Mouse (Mus musculus) heart, postnatal 0 days (tissue): Measurements from ENCODE around the gene Ttc16. TPM values are rescaled to one million over a fixed set of nuclear protein-coding genes. Genes with fewer than 3 reads are reported as not detected.

Experiments
- ATAC-seq: fragments of 200-750 bp; cut with Nextera tagmentation; 2 replicates; pipeline ENCODE4 v1.8.0; 2017; ENCODE audit warnings: low read depth, moderate number of reproducible peaks, moderate library complexity; ENCODE audit not compliant: insufficient read depth
- DNase-seq: peaks from one replicate; pipeline ENCODE4 v3.0.0-alpha.2; 2016; ENCODE audit warnings: low spot score
- H3K27ac ChIP-seq: fragments of 300-500 bp; sonication (generic); 2 replicates; pipeline ENCODE4 v1.5.1; 2014; ENCODE audit warnings: low read depth, mild to moderate bottlenecking
- H3K27me3 ChIP-seq: fragments of 300-500 bp; sonication (generic); 2 replicates; pipeline ENCODE4 v1.6.1; 2014; ENCODE audit warnings: low read length, mixed read lengths; ENCODE audit not compliant: control insufficient read depth, insufficient read depth
- H3K36me3 ChIP-seq: fragments of 300-500 bp; sonication (generic); replicated peaks from 2 replicates; pipeline ENCODE4 v1.6.1; 2014; ENCODE audit warnings: low read length, mixed read lengths; ENCODE audit not compliant: control insufficient read depth, insufficient read depth
- H3K4me1 ChIP-seq: fragments of 300-500 bp; sonication (generic); 2 replicates; pipeline ENCODE4 v1.6.1; 2014; ENCODE audit warnings: antibody characterized with exemption; ENCODE audit not compliant: control insufficient read depth, insufficient read depth
- H3K4me2 ChIP-seq: fragments of 300-500 bp; sonication (generic); 2 replicates; pipeline ENCODE4 v1.6.1; 2014; ENCODE audit warnings: low read depth, mild to moderate bottlenecking, low read length, moderate library complexity
- H3K4me3 ChIP-seq: fragments of 300-500 bp; sonication (generic); 2 replicates; pipeline ENCODE4 v1.5.1; 2014; ENCODE audit warnings: low read depth, low read length
- H3K9ac ChIP-seq: fragments of 300-500 bp; sonication (generic); replicated peaks from 2 replicates; pipeline ENCODE4 v1.6.1; 2014; ENCODE audit warnings: low read depth, low read length, mixed read lengths
- H3K9me3 ChIP-seq: fragments of 300-500 bp; sonication (generic); replicated peaks from 2 replicates; pipeline ENCODE4 v1.6.1; 2016; ENCODE audit warnings: low read length; ENCODE audit not compliant: control insufficient read depth
- CTCF ChIP-seq: IDR thresholded peaks from 2 replicates; pipeline ENCODE4 v1.5.1; 2016; ENCODE audit warnings: antibody characterized with exemption, control low read depth, low read depth
- EP300 ChIP-seq: IDR thresholded peaks from 2 replicates; pipeline ENCODE4 v1.6.1; 2016; ENCODE audit warnings: antibody characterized with exemption, low read depth
- WGBS: fragments of 180-500 bp; shearing (Covaris S2); extraction: QIAGEN DNeasy Blood & Tissue Kit; methylation state at CpG from one replicate; pipeline ENCODE4 v1.1.7; 2014; 5-methylcytosine and 5-hydroxymethylcytosine counted together
- polyA plus RNA-seq: library from polyadenylated mRNA; unstranded; fragments of >200 nt; fragmentation: Nextera tagmentation; extraction: Ambion mirVana; gene quantifications from 2 replicates; pipeline ENCODE4 v1.2.1, GENCODE M21; 2015
- total RNA-seq: library from RNA; depleted of rRNA; stranded (reverse); fragments of >200 nt; gene quantifications from 2 replicates; pipeline ENCODE4 v1.2.3, GENCODE M21; 2014; ENCODE audit warnings: low replicate concordance

The Ttc16 gene
- total and polyA plus RNA-seq, 2 experiments from 2014 or later = 0.08 TPM; not detected in 1

GRCm38 (mm10) chr2:32758503-32758902 lies 16.9 kb downstream of the Ttc16 start:
- Histone ChIP-seq H3K4me2 (no peak overlapping the region), H3K36me3 (peaks cover 50% of the 10 kb centered on the region)

GRCm38 (mm10) chr2:32757056-32757845 lies 18.2 kb downstream of the Ttc16 start, which contains the start of gene Tor2a:
TSS of gene Tor2a (plus strand) at chr2:32757234.
- under 1% methylated on average over 64 of the region's 66 CpGs for WGBS
- TF ChIP-seq EP300 (peak; percentile 46; the same call in 1 of the 2 replicates), CTCF (peak; percentile 95)
- peaks cover 53% of the 10 kb centered on the region for H3K36me3 ChIP-seq

More at GRCm38 (mm10) chr2:32758503-32758902, 16.9 kb downstream of the Ttc16 start:
- Histone ChIP-seq H3K4me1 (no peaks in the 10 kb centered on the region), H3K4me3 (no peak overlapping the region), H3K27ac (no peak overlapping the region), H3K9ac (no peak overlapping the region), H3K27me3 (no peaks in the 10 kb centered on the region), H3K9me3 (no peaks in the 10 kb centered on the region)
- DNase-seq (no peak), ATAC-seq (no peak)
- TF ChIP-seq EP300 = no peak
- TF ChIP-seq CTCF = no peak
- 73% methylated on average over 8 of the region's 8 CpGs for WGBS

GRCm38 (mm10) chr2:32756674-32757055 lies 18.8 kb downstream of the Ttc16 start:
- Histone ChIP-seq H3K4me3 (peak overlapping the region; percentile 60; the same call in 1 of the 2 replicates), H3K4me1 (no peaks in the 10 kb centered on the region), H3K9ac (no peak overlapping the region), H3K27ac (no peak overlapping the region), H3K9me3 (no peaks in the 10 kb centered on the region), H3K4me2 (0 out of 2 replicates have a peak overlapping the region, but pooled peaks have one; percentile 65), H3K36me3 (peaks cover 49% of the 10 kb centered on the region), H3K27me3 (no peaks in the 10 kb centered on the region)
- ATAC-seq = no peak
- no peak for DNase-seq
- TF ChIP-seq CTCF (no peak), EP300 (no peak; the same call in 1 of the 2 replicates)
- WGBS = 32% methylated on average over 6 of the region's 6 CpGs

More at GRCm38 (mm10) chr2:32757056-32757845, 18.2 kb downstream of the Ttc16 start, which contains the start of gene Tor2a:
- no peaks in the 10 kb centered on the region for H3K9me3 ChIP-seq
- DNase-seq (peak; percentile 98), ATAC-seq (peak; percentile 95)
- H3K27ac ChIP-seq = peak within 1 kb of the TSS; percentile 84
- H3K4me2 ChIP-seq = peak within 1 kb of the TSS; percentile 65
- peak within 1 kb of the TSS; percentile 60 for H3K4me3 ChIP-seq
- H3K4me1 ChIP-seq = no peaks in the 10 kb centered on the region
- H3K9ac ChIP-seq = peak within 1 kb of the TSS; percentile 77
- no peaks in the 10 kb centered on the region for H3K27me3 ChIP-seq

- ATAC-seq (no peak), DNase-seq (peak; percentile 27)
- peak overlapping the region; percentile 64 for H3K4me2 ChIP-seq
- H3K27me3 ChIP-seq = no peaks in the 10 kb centered on the region
- 60% methylated on average over 10 of the region's 10 CpGs for WGBS
- H3K9me3 ChIP-seq = no peaks in the 10 kb centered on the region
- no peaks in the 10 kb centered on the region for H3K4me1 ChIP-seq
- peaks cover 52% of the 10 kb centered on the region for H3K36me3 ChIP-seq
- H3K27ac ChIP-seq = no peak overlapping the region
- no peak overlapping the region for H3K9ac ChIP-seq
- no peak overlapping the region for H3K4me3 ChIP-seq
- TF ChIP-seq CTCF (peak; percentile 35), EP300 (no peak)
Observed at GRCm38 (mm10) chr2:32752181-32752580, 23.3 kb downstream of the Ttc16 start.

GRCm38 (mm10) chr2:32751665-32752033 lies 23.8 kb downstream of the Ttc16 start:
- no peak overlapping the region for H3K9ac ChIP-seq
- peaks cover 57% of the 10 kb centered on the region for H3K36me3 ChIP-seq
- 38% methylated on average over 10 of the region's 10 CpGs for WGBS
- no peaks in the 10 kb centered on the region for H3K9me3 ChIP-seq
- ATAC-seq = no peak; the same call in 1 of the 2 replicates
- TF ChIP-seq CTCF = no peak
- TF ChIP-seq EP300 = no peak
- no peak overlapping the region for H3K27ac ChIP-seq
- no peak for DNase-seq
- H3K4me3 ChIP-seq = peak overlapping the region; percentile 41
- H3K4me2 ChIP-seq = peak overlapping the region; percentile 64
- H3K4me1 ChIP-seq = no peaks in the 10 kb centered on the region
- H3K27me3 ChIP-seq = no peaks in the 10 kb centered on the region
